ENCODE assay signal across 9 mouse cellular contexts in the genomic region with DNA sequence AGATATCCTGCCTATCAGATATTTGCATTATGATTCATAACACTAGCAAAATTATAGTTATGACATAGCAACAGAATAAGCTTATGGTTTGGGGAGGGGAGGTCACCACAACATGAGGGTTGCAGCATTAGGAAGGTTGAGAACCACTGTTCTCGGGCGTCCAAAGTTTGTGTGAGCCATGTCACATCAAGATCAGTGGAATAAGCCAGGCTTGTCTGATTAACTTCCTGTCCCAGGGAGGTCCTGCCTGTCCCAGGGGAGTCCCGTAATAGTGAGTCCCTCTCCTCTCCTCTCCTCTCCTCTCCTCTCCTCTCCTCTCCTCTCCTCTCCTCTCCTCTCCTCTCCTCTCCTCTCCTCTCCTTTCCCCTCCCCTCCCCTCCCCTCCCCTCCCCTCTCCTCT. TPM values are rescaled to one million over a fixed set of nuclear protein-coding genes. Genes with fewer than 3 reads are reported as not detected.
DNase-seq lines count a peak whose midpoint lies in the region; ATAC-seq and TF ChIP-seq lines count a peak whose summit lies in the region.
"Not testable (repeated sequence)": the region's sequence is repeated elsewhere in the genome, so short reads cannot be mapped to it uniquely, and the experiment has no call there.
"Had no signal": no experiment of that assay in that cellular context is flagged by ENCODE, and none has a peak within 500 bp of the region (broad histone marks: within the 10 kb centered on the region; RNA-seq: fewer than 3 reads in every experiment).

No protein-coding gene starts in this region.

- not testable (repeated sequence) for H3K27me3 ChIP-seq in heart, embryonic 10.5 days (ENCODE audit: insufficient read depth, poor library complexity, severe bottlenecking); heart, postnatal 0 days (ENCODE audit: control insufficient read depth, insufficient read depth, low read length); liver, embryonic 13.5 days; liver, postnatal 0 days (ENCODE audit: insufficient read depth, low read length); spleen, adult 2 months (ENCODE audit: control insufficient read depth, insufficient read depth, low read length)

- not testable (repeated sequence) for H3K9me3 ChIP-seq in heart, embryonic 10.5 days; heart, postnatal 0 days (replicated peaks; ENCODE audit: control insufficient read depth, low read length); liver, embryonic 13.5 days (replicated peaks); liver, postnatal 0 days (ENCODE audit: low read length)

- not testable (repeated sequence) for H3K36me3 ChIP-seq in heart, embryonic 10.5 days; heart, postnatal 0 days (replicated peaks; ENCODE audit: control insufficient read depth, insufficient read depth, low read length); liver, embryonic 13.5 days; liver, postnatal 0 days (replicated peaks; ENCODE audit: insufficient read depth, low read length); spleen, adult 2 months (ENCODE audit: control insufficient read depth, insufficient read depth, low read length)

- not testable (repeated sequence) for ATAC-seq in heart, postnatal 0 days (ENCODE audit: insufficient read depth, low read depth); liver, embryonic 13.5 days (ENCODE audit: low read depth); liver, postnatal 0 days
- peak; percentile 18 for ATAC-seq in inflammation-experienced regulatory T-cells, adult 6 months

- not testable (repeated sequence) for TF ChIP-seq POLR2A in spleen, adult 2 months (IDR thresholded peaks at IDR 0.05; ENCODE audit: low read depth, low read length)

- TF ChIP-seq CTCF in heart, postnatal 0 days (IDR thresholded peaks at IDR 0.05; ENCODE audit: low read depth); liver, postnatal 0 days (IDR thresholded peaks at IDR 0.05; ENCODE audit: low read depth); spleen, adult 2 months (IDR thresholded peaks at IDR 0.05; ENCODE audit: extremely low read depth, insufficient read depth, insufficient read length, insufficient replicate concordance): not testable (repeated sequence)

- 0 out of 2 replicates have a peak overlapping the region, but pooled peaks have one; percentile 0 for H3K27ac ChIP-seq in heart, embryonic 10.5 days
- peak overlapping the region; percentile 35; the same call in 1 of the 2 replicates for H3K27ac ChIP-seq in heart, postnatal 0 days (ENCODE audit: low read depth)
- H3K27ac ChIP-seq in liver, embryonic 13.5 days = peak overlapping the region; percentile 68; the same call in 1 of the 2 replicates
- H3K27ac ChIP-seq in liver, postnatal 0 days (ENCODE audit: low read depth) = 0 out of 2 replicates have a peak overlapping the region, but pooled peaks have one; percentile 29
- H3K27ac ChIP-seq in spleen, adult 2 months (ENCODE audit: insufficient read depth, low read length) = peak overlapping the region; percentile 58; the same call in 1 of the 2 replicates

- TF ChIP-seq EP300 in heart, postnatal 0 days (IDR thresholded peaks at IDR 0.05; ENCODE audit: low read depth); liver, postnatal 0 days (IDR thresholded peaks at IDR 0.05; ENCODE audit: low read depth): not testable (repeated sequence)

- H3K4me2 ChIP-seq in heart, postnatal 0 days (ENCODE audit: low read depth, low read length); liver, embryonic 13.5 days; liver, postnatal 0 days (ENCODE audit: low read depth, low read length): not testable (repeated sequence)

- H3K4me3 ChIP-seq in heart, embryonic 10.5 days; heart, postnatal 0 days (ENCODE audit: low read depth, low read length); liver, embryonic 13.5 days (replicated peaks); liver, postnatal 0 days (ENCODE audit: low read depth, low read length); spleen, adult 2 months (ENCODE audit: extremely low read depth, insufficient read depth, insufficient read length): not testable (repeated sequence)

- H3K9ac ChIP-seq in heart, postnatal 0 days (replicated peaks; ENCODE audit: low read depth, low read length); liver, postnatal 0 days (replicated peaks): not testable (repeated sequence)
- H3K9ac ChIP-seq in liver, embryonic 13.5 days = peak overlapping the region; percentile 41

- H3K4me1 ChIP-seq in heart, embryonic 10.5 days = peaks cover 57% of the 10 kb centered on the region
- peaks cover 18% of the 10 kb centered on the region for H3K4me1 ChIP-seq in heart, postnatal 0 days (ENCODE audit: control insufficient read depth, insufficient read depth)
- H3K4me1 ChIP-seq in liver, embryonic 13.5 days (replicated peaks) = peaks cover 90% of the 10 kb centered on the region
- peaks cover 54% of the 10 kb centered on the region for H3K4me1 ChIP-seq in liver, postnatal 0 days (ENCODE audit: insufficient read depth)
- peaks cover 42% of the 10 kb centered on the region for H3K4me1 ChIP-seq in spleen, adult 2 months (ENCODE audit: control insufficient read depth, insufficient read depth, insufficient read length)

- WGBS in heart, embryonic 10.5 days = 52% methylated on average over 3 of the region's 3 CpGs
- WGBS in heart, postnatal 0 days = 70% methylated on average over 3 of the region's 3 CpGs
- WGBS in liver, embryonic 13.5 days (ENCODE audit: insufficient replicate concordance) = 54% methylated on average over 3 of the region's 3 CpGs
- 35% methylated on average over 3 of the region's 3 CpGs for WGBS in liver, postnatal 0 days (ENCODE audit: insufficient replicate concordance)
- WGBS in spleen, adult 2 months = 31% methylated on average over 3 of the region's 3 CpGs

- peak; percentile 53 for DNase-seq in CD4-positive, CD25-positive, alpha-beta regulatory T cell, adult 2 months (ENCODE audit: low read depth, low spot score)
- DNase-seq in cerebellum, adult 9-10 months = peak; percentile 30
- not testable (repeated sequence) for DNase-seq in heart, embryonic 10.5 days (ENCODE audit: low spot score); heart, postnatal 0 days (ENCODE audit: low spot score); liver, embryonic 13.5 days; liver, postnatal 0 days; spleen, adult 2 months (ENCODE audit: low read depth in 1 of 2, low spot score in 2 of 2)

RNA-seq across cellular contexts. Expression of gene Gramd4, which starts 2.6 kb away (rescaled TPM):
- polyA plus RNA-seq in heart, embryonic 10.5 days (2016; fragmentation: Nextera tagmentation; extraction: Ambion mirVana) = 9.6 and 11.6 TPM in 2 replicates
- 31.8 and 35.0 TPM in 2 replicates for total RNA-seq in heart, postnatal 0 days (2014; rRNA removed; ENCODE audit: low replicate concordance)
- polyA plus RNA-seq in heart, postnatal 0 days (2015; fragmentation: Nextera tagmentation; extraction: Ambion mirVana) = 15.4 and 16.2 TPM in 2 replicates
- polyA plus RNA-seq in inflammation-experienced regulatory T-cells, adult 6 months (2017; shearing (Covaris generic)) = 10 to 100 TPM; 13.4 to 26.0 (median 22.9) TPM
- 6.8 and 7.0 TPM in 2 replicates for polyA plus RNA-seq in liver, embryonic 13.5 days (2015; fragmentation: Nextera tagmentation; extraction: Ambion mirVana)
- 3.2 and 3.7 TPM in 2 replicates for polyA plus RNA-seq in liver, postnatal 0 days (2015; fragmentation: Nextera tagmentation; extraction: Ambion mirVana)
- polyA plus RNA-seq in spleen, adult 2 months (2012; rRNA removed) = 36.2 and 43.9 TPM in 2 replicates

RNA-seq across cellular contexts. Expression of gene Celsr1, which starts 21.3 kb away (rescaled TPM):
- polyA plus RNA-seq in heart, embryonic 10.5 days (2016; fragmentation: Nextera tagmentation; extraction: Ambion mirVana) = 1.3 and 2.3 TPM in 2 replicates
- 17.4 and 18.0 TPM in 2 replicates for total RNA-seq in heart, postnatal 0 days (2014; rRNA removed; ENCODE audit: low replicate concordance)
- 0.80 and 0.97 TPM in 2 replicates for polyA plus RNA-seq in heart, postnatal 0 days (2015; fragmentation: Nextera tagmentation; extraction: Ambion mirVana)
- polyA plus RNA-seq in inflammation-experienced regulatory T-cells, adult 6 months (2017; shearing (Covaris generic)) = 1 to 10 TPM; 4.4 to 5.0 (median 4.7) TPM
- 0.06 and 0.20 TPM in 2 replicates for polyA plus RNA-seq in liver, embryonic 13.5 days (2015; fragmentation: Nextera tagmentation; extraction: Ambion mirVana)
- 0.09 and 0.11 TPM in 2 replicates for polyA plus RNA-seq in liver, postnatal 0 days (2015; fragmentation: Nextera tagmentation; extraction: Ambion mirVana)
- 7.4 and 7.9 TPM in 2 replicates for polyA plus RNA-seq in spleen, adult 2 months (2012; rRNA removed)
- total RNA-seq: CH12.LX had no signal

Comparison
In these comparisons a context has a peak if more than half of its experiments do, and no peak if none do; other contexts are left out.
1. H3K27ac ChIP-seq: peak in every context shown above with its lines; median percentile 68 in liver, embryonic 13.5 days; 58 in spleen, adult 2 months; 35 in heart, postnatal 0 days; 29 in liver, postnatal 0 days; 0 in heart, embryonic 10.5 days.